Mouse (Mus musculus) T-cell, adult 2 months (primary cell): ENCODE measurements around the gene Ube2g1.

Experiments
- DNase-seq: peaks from one replicate; pipeline ENCODE4 v3.0.0; 2022; ENCODE audit warnings: low spot score

Ube2g1 gene

GRCm38 (mm10) chr11:72606694-72607407, at the start of gene Ube2g1:
TSS of gene Ube2g1 (plus strand) at chr11:72607283.
- DNase-seq, result peak; percentile 100

GRCm38 (mm10) chr11:72558155-72558554, 48.9 kb upstream of the Ube2g1 start:
- DNase-seq, result no peak

GRCm38 (mm10) chr11:72560661-72561060, 46.4 kb upstream of the Ube2g1 start:
- no peak for DNase-seq

- no peak for DNase-seq
Observed at GRCm38 (mm10) chr11:72564232-72564807, 42.8 kb upstream of the Ube2g1 start.

- no peak for DNase-seq
Observed at GRCm38 (mm10) chr11:72566304-72566703, 40.8 kb upstream of the Ube2g1 start.

- DNase-seq, result no peak
Observed at GRCm38 (mm10) chr11:72566816-72567338, 40.2 kb upstream of the Ube2g1 start.

- DNase-seq, result no peak
Observed at GRCm38 (mm10) chr11:72569051-72569450, 38.0 kb upstream of the Ube2g1 start.

- DNase-seq, result no peak
Observed at GRCm38 (mm10) chr11:72569671-72570318, 37.3 kb upstream of the Ube2g1 start.

GRCm38 (mm10) chr11:72570319-72570979, 36.6 kb upstream of the Ube2g1 start:
- DNase-seq, result peak; percentile 81

- peak; percentile 18 for DNase-seq
Observed at GRCm38 (mm10) chr11:72573819-72574218, 33.3 kb upstream of the Ube2g1 start.

- no peak for DNase-seq
Observed at GRCm38 (mm10) chr11:72576111-72576465, 31.0 kb upstream of the Ube2g1 start.

GRCm38 (mm10) chr11:72576466-72577351, 30.4 kb upstream of the Ube2g1 start:
- no peak for DNase-seq

GRCm38 (mm10) chr11:72578471-72578870, 28.6 kb upstream of the Ube2g1 start:
- DNase-seq, result no peak

GRCm38 (mm10) chr11:72581609-72582447, 25.3 kb upstream of the Ube2g1 start:
- no peak for DNase-seq

GRCm38 (mm10) chr11:72582448-72582705, 24.7 kb upstream of the Ube2g1 start:
- DNase-seq, result no peak

- DNase-seq, result no peak
Observed at GRCm38 (mm10) chr11:72583092-72583491, 24.0 kb upstream of the Ube2g1 start.

- no peak for DNase-seq
Observed at GRCm38 (mm10) chr11:72586570-72586969, 20.5 kb upstream of the Ube2g1 start.

- DNase-seq, result no peak
Observed at GRCm38 (mm10) chr11:72587537-72588233, 19.4 kb upstream of the Ube2g1 start.

GRCm38 (mm10) chr11:72595010-72595737, 11.9 kb upstream of the Ube2g1 start:
- no peak for DNase-seq

GRCm38 (mm10) chr11:72597780-72598179, 9.3 kb upstream of the Ube2g1 start:
- DNase-seq, result no peak
